Mouse (Mus musculus) heart, adult 2 months (tissue): ENCODE measurements around the gene Notch3.
A peak's percentile ranks its signal among the peaks of the same experiment; 100 is the strongest.

Source experiments
- CTCF ChIP-seq: fragments of 200-600 bp; IDR thresholded peaks from 2 replicates; pipeline ENCODE4 v1.8.1; 2022; ENCODE audit warnings: antibody characterized with exemption, mild to moderate bottlenecking, moderate library complexity
- EP300 ChIP-seq: fragments of 200-500 bp; IDR thresholded peaks from 2 replicates; pipeline ENCODE4 v1.6.1; 2011; ENCODE audit warnings: low read depth, low read length, control low read depth; ENCODE audit not compliant: insufficient read depth
- POLR2A ChIP-seq: fragments of 200-500 bp; IDR thresholded peaks from 2 replicates; pipeline ENCODE4 v1.6.1; 2011; ENCODE audit warnings: mild to moderate bottlenecking, low read depth, low read length, control low read depth; ENCODE audit not compliant: insufficient read depth

GRCm38 (mm10) chr17:32125407-32125806 is 41.2 kb downstream of the Notch3 start:
- peak; percentile 54 for TF ChIP-seq CTCF
- TF ChIP-seq POLR2A, result no peak
- TF ChIP-seq EP300, result no peak
